Mouse (Mus musculus) bone marrow macrophage, adult 2 months (primary cell): ENCODE measurements at regions not wholly inside any gene's neighbourhood (a gene's known extent, or its start where the extent isn't known, plus 50 kb on each side); places are given as distances from the start of the nearest gene placed in this dataset.

Experiments
- H3K27ac ChIP-seq: 2 replicates; pipeline ENCODE4 v1.5.1; 2012; ENCODE audit warnings: low read depth, low read length; ENCODE audit not compliant: insufficient read depth
- H3K4me1 ChIP-seq: 2 replicates; pipeline ENCODE4 v1.6.1; 2012; ENCODE audit warnings: low read length; ENCODE audit not compliant: control insufficient read depth, insufficient read depth
- H3K4me3 ChIP-seq: 2 replicates; pipeline ENCODE4 v1.5.1; 2012; ENCODE audit warnings: mild to moderate bottlenecking, low read length, moderate library complexity; ENCODE audit not compliant: insufficient read depth
- CTCF ChIP-seq: IDR thresholded peaks from 2 replicates; pipeline ENCODE4 v1.5.1; 2012; ENCODE audit warnings: low read depth, mild to moderate bottlenecking, low read length, moderate library complexity
- POLR2A ChIP-seq: IDR thresholded peaks from 2 replicates; pipeline ENCODE4 v1.6.1; 2012; ENCODE audit warnings: mild to moderate bottlenecking, low read depth, low read length, borderline replicate concordance

DNA sequence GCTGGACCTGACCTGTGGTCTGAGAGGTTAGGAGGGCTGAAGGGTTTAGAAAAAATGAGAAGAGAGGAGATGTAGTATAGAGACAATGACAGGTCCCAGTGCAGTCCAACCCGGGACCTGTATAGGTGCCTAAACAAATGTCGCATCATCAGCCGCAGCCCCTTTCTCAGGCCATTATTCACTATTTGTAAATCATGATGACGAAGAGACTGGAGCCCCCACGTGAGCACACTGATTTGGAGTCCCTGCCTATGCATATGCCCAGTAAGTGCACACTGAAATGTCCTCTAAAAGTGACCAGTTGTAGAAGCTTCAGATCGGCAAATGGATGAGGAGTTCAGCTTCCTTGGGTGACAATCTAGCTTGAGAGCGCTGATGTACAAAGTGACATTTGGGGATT, 96.2 kb upstream of the Mpp6 start:
- Histone ChIP-seq H3K27ac (no peak overlapping the region), H3K4me3 (no peak overlapping the region), H3K4me1 (no peaks in the 10 kb centered on the region)
- TF ChIP-seq CTCF = no peak
- no peak for TF ChIP-seq POLR2A

GRCm38 (mm10) chr6:50027981-50028380, 82.1 kb upstream of the Mpp6 start:
- Histone ChIP-seq H3K27ac (no peak overlapping the region), H3K4me3 (no peak overlapping the region), H3K4me1 (peaks cover 15% of the 10 kb centered on the region)
- TF ChIP-seq CTCF (no peak), POLR2A (no peak)

- Histone ChIP-seq H3K27ac (no peak overlapping the region), H3K4me3 (no peak overlapping the region), H3K4me1 (peaks cover 8% of the 10 kb centered on the region)
- no peak for TF ChIP-seq CTCF
- TF ChIP-seq POLR2A = no peak
These were observed 80.0 kb upstream of the Mpp6 start for GRCm38 (mm10) chr6:50029895-50030515.

DNA sequence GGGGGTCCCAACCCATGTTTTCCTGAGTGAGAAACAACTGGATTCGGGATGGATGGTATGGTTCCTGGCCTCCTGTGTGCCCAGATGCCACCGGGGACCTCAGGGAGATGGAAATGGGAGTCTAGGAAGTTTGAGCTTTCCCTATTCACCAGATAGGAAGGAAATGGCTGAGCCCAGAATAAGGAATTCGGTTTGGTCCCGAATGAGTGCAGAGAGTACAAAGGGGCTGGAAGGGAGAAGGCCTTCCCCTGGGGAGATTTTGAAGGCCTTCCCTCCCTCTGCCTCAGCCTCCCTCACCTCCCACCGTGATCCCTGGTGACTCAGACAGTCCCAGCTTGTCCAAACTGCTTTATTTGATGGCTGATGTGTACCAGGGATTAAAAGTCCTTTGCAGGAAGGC, 78.7 kb upstream of the Mpp6 start:
- H3K4me3 ChIP-seq = no peak overlapping the region
- H3K4me1 ChIP-seq = peaks cover 4% of the 10 kb centered on the region
- H3K27ac ChIP-seq = no peak overlapping the region
- TF ChIP-seq CTCF = no peak
- no peak for TF ChIP-seq POLR2A

GRCm38 (mm10) chr6:50032894-50033595, 77.0 kb upstream of the Mpp6 start:
- TF ChIP-seq POLR2A = no peak
- no peak for TF ChIP-seq CTCF
- H3K27ac ChIP-seq = no peak overlapping the region
- peaks cover 5% of the 10 kb centered on the region for H3K4me1 ChIP-seq
- H3K4me3 ChIP-seq = no peak overlapping the region

DNA sequence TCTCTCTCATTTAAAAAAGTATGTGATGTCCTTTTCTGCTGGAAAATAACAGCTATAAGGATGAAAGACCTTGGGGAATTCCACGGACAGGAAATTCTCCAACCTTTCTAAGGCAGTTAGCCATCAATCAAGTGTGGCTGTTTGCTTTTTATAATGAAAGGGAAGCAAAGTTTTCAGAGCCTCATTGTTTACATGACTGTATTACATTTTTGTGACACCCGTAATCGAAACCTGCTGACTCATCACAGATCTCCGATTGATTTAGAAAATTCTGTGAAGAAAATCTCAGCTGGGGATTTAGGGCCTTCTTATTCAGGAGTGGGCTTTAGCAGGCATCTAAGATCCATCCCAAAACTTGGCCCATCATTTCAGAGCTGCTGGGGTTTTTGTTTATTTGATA, 72.4 kb upstream of the Mpp6 start:
- Histone ChIP-seq H3K27ac (no peak overlapping the region), H3K4me3 (peak overlapping the region; percentile 34; the same call in 1 of the 2 replicates), H3K4me1 (peaks cover 14% of the 10 kb centered on the region)
- TF ChIP-seq POLR2A = no peak
- TF ChIP-seq CTCF = no peak

GRCm38 (mm10) chr6:50038369-50038768, 71.7 kb upstream of the Mpp6 start:
- Histone ChIP-seq H3K27ac (no peak overlapping the region), H3K4me3 (no peak overlapping the region), H3K4me1 (peaks cover 14% of the 10 kb centered on the region)
- TF ChIP-seq POLR2A (no peak), CTCF (no peak)

- H3K4me1 ChIP-seq = peaks cover 16% of the 10 kb centered on the region
- H3K4me3 ChIP-seq = no peak overlapping the region
- no peak for TF ChIP-seq POLR2A
- H3K27ac ChIP-seq = no peak overlapping the region
These were observed 69.0 kb upstream of the Mpp6 start for GRCm38 (mm10) chr6:50041044-50041443.

DNA sequence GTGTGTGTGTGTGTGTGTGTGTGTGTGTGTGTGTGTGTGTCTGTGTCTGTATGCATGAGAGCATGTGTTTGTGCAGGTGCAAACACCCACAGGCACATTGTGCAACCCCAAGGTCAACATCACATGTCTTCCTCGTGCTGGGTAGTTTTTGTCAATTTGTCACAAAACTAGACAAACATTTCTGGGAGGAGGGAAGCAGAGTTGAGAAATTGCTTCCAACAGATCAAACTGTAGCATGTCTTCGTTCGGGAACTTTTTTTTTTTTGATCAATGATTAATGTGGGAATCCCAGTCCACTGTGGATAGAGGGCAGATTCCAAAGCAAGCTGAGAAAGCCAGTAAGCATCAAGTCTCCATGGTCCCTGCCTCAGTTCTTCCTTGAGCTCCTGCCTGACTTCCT, 67.9 kb upstream of the Mpp6 start:
- H3K4me3 ChIP-seq = no peak overlapping the region
- no peak for TF ChIP-seq POLR2A
- no peak for TF ChIP-seq CTCF
- peaks cover 16% of the 10 kb centered on the region for H3K4me1 ChIP-seq
- H3K27ac ChIP-seq = no peak overlapping the region

DNA sequence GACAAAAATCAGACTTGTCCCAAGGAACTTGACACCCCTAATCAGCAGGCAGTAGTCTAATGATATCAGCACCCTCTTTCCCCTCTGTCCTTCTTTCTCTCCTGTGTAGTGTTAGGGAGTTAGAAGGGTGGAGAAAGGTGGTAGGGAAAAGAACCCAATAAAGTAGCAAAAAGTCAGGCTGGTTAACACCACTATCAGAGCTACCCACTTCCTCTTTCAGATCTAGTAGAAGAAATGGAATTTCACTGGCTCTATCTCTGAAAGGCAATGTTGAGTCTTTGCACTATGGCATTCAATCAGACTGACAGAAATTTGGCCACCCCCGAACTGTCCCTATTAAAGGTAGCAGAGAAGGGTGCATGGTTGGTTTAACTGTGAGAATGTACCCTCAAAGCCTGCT, 65.9 kb upstream of the Mpp6 start:
- TF ChIP-seq POLR2A (no peak), CTCF (no peak)
- Histone ChIP-seq H3K4me3 (no peak overlapping the region), H3K4me1 (peaks cover 10% of the 10 kb centered on the region), H3K27ac (no peak overlapping the region)

DNA sequence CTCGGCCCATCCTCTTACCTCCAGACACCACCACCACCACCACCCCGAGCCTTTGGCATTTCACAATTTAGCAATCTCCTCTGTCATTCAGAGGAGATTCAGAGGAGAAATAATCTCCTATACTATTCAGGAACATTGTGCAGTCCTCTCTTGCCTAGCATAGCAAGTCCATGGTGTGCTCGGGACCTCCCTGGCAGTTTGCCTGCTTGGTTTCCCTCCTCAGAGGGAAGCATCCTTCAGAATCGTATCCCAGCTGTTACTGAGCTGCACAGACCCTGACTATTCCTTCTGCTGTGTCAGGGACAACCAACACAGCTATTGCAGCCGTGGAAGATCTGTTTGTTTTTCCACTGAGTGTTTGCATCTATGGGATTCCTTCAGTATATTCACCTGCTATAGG, 63.3 kb upstream of the Mpp6 start:
- TF ChIP-seq CTCF (no peak), POLR2A (no peak)
- H3K4me3 ChIP-seq = no peak overlapping the region
- no peak overlapping the region for H3K27ac ChIP-seq
- H3K4me1 ChIP-seq = peaks cover 10% of the 10 kb centered on the region
